Mouse (Mus musculus) hematopoietic stem cell, adult 5-6 weeks (primary cell): ENCODE measurements around the gene Fam229a. TPM values are rescaled to one million over a fixed set of nuclear protein-coding genes. Genes with fewer than 3 reads are reported as not detected.
A peak's percentile ranks its signal among the peaks of the same experiment; 100 is the strongest.

ENCODE experiments used
- ATAC-seq, 2 experiments: fragments of 125-278 bp in 1 of 2; replicated peaks in 1 of 2; 2 replicates each; pipeline ENCODE4 v1.8.0; 2016 to 2017; ENCODE audit warnings: inconsistent platforms in 2 of 2, mild to moderate bottlenecking in 2 of 2, moderate number of reproducible peaks in 2 of 2, low read depth in 1 of 2, moderate TSS enrichment in 1 of 2; ENCODE audit not compliant: low FRiP score in 2 of 2, poor library complexity in 2 of 2, severe bottlenecking in 2 of 2, insufficient read depth in 1 of 2, low TSS enrichment in 1 of 2
- total RNA-seq: library from RNA; stranded (forward); fragments of 172-1452, 232-1000 nt; gene quantifications from 2 replicates; pipeline ENCODE4 v1.2.3, GENCODE M21; 2017

Gene Fam229a
- total RNA-seq, 1 experiment from 2014 or later: not detected

GRCm38 (mm10) chr4:129479863-129480262 is 11.1 kb upstream of the Fam229a start:
- no peak for ATAC-seq

GRCm38 (mm10) chr4:129481090-129481489 is 9.9 kb upstream of the Fam229a start:
- no peak for ATAC-seq

GRCm38 (mm10) chr4:129494681-129495080 is 3.7 kb downstream of the Fam229a start:
- ATAC-seq: no peak

- peak; percentile 13 to 24; a peak in 3 of 4 replicates for ATAC-seq
Observed at GRCm38 (mm10) chr4:129495672-129496562, 4.9 kb downstream of the Fam229a start.

- ATAC-seq: peak; percentile 61 to 67
Observed at GRCm38 (mm10) chr4:129496631-129497030, 5.6 kb downstream of the Fam229a start.

- ATAC-seq: no peak
Observed at GRCm38 (mm10) chr4:129498941-129499340, 8.0 kb downstream of the Fam229a start.

GRCm38 (mm10) chr4:129500017-129500416 is 9.0 kb downstream of the Fam229a start:
- no peak for ATAC-seq

GRCm38 (mm10) chr4:129500607-129501566 is 9.9 kb downstream of the Fam229a start:
- ATAC-seq: peak; percentile 60 to 62

GRCm38 (mm10) chr4:129502327-129502888 is 11.4 kb downstream of the Fam229a start:
- ATAC-seq: no peak

GRCm38 (mm10) chr4:129502901-129503444 is 12.0 kb downstream of the Fam229a start:
- no peak for ATAC-seq

- ATAC-seq: no peak
Observed at GRCm38 (mm10) chr4:129505511-129505910, 14.5 kb downstream of the Fam229a start.

- no peak for ATAC-seq
Observed at GRCm38 (mm10) chr4:129507434-129508236, 16.6 kb downstream of the Fam229a start.

GRCm38 (mm10) chr4:129508237-129508515 is 17.2 kb downstream of the Fam229a start:
- no peak for ATAC-seq

- no peak for ATAC-seq
Observed at GRCm38 (mm10) chr4:129508834-129509600, 18.0 kb downstream of the Fam229a start.

GRCm38 (mm10) chr4:129509650-129510049 is 18.7 kb downstream of the Fam229a start:
- no peak for ATAC-seq

GRCm38 (mm10) chr4:129510723-129511412 is 19.9 kb downstream of the Fam229a start:
- ATAC-seq: no peak
